Mouse (Mus musculus) lung, adult 2 months (tissue): ENCODE data around the gene Mcts2.
A peak's percentile ranks its signal among the peaks of the same experiment; 100 is the strongest.

ENCODE experiments used
- CTCF ChIP-seq: fragments of 200-500 bp; IDR thresholded peaks from 2 replicates; pipeline ENCODE4 v1.5.1; 2011; ENCODE audit warnings: mild to moderate bottlenecking, low read length, control low read depth; ENCODE audit not compliant: insufficient read depth
- POLR2A ChIP-seq: fragments of 200-500 bp; IDR thresholded peaks from 2 replicates; pipeline ENCODE4 v1.6.1; 2011; ENCODE audit warnings: low read depth, mild to moderate bottlenecking, control low read depth, low read length, borderline replicate concordance; ENCODE audit errors: extremely low read depth

DNA sequence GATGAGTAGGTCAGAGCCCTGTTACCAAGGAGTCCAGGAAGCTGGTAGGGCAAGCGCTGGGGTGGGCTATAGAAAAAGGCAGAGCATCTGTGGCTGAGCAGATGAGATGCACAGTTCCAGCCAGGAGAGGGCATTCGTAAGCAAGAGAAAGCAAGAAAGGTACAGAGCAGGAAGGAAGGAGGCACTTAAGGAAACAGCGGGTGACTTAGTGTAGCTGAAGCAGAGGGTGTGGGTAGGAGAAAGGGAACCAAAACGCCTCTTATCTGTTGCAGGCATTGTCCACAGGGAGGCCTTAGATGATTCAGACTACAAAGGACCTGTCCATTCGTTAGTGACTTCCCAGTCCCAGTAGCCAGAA, 15.2 kb upstream of the Mcts2 start:
- TF ChIP-seq CTCF: peak; percentile 55
- no peak for TF ChIP-seq POLR2A
